Mouse (Mus musculus): ENCODE results near the gene St5. TPM values are rescaled to one million over a fixed set of nuclear protein-coding genes. Genes with fewer than 3 reads are reported as not detected.

The St5 gene
- total RNA-seq, 2 experiments from 2014 or later: 381 to 390 TPM

GRCm38 (mm10) chr7:109579585-109580307 lies 123.7 kb downstream of the St5 start:
- ATAC-seq (replicated peaks; ENCODE audit: low FRiP score, poor library complexity, severe bottlenecking): no peak

- ATAC-seq (replicated peaks; ENCODE audit: low FRiP score, poor library complexity, severe bottlenecking): no peak
These were observed 124.4 kb downstream of the St5 start for GRCm38 (mm10) chr7:109578880-109579584.

GRCm38 (mm10) chr7:109576321-109577314 lies 126.8 kb downstream of the St5 start:
- ATAC-seq (replicated peaks; ENCODE audit: low FRiP score, poor library complexity, severe bottlenecking): no peak

- no peak for ATAC-seq (replicated peaks; ENCODE audit: low FRiP score, poor library complexity, severe bottlenecking)
These were observed 129.2 kb downstream of the St5 start for GRCm38 (mm10) chr7:109574166-109574565.

GRCm38 (mm10) chr7:109568391-109568892 lies 135.0 kb downstream of the St5 start:
- no peak for ATAC-seq (replicated peaks; ENCODE audit: low FRiP score, poor library complexity, severe bottlenecking)

GRCm38 (mm10) chr7:109566841-109567768 lies 136.3 kb downstream of the St5 start:
- ATAC-seq (replicated peaks; ENCODE audit: low FRiP score, poor library complexity, severe bottlenecking): no peak

- no peak for ATAC-seq (replicated peaks; ENCODE audit: low FRiP score, poor library complexity, severe bottlenecking)
These were observed 137.1 kb downstream of the St5 start for GRCm38 (mm10) chr7:109566327-109566726.

- no peak for ATAC-seq (replicated peaks; ENCODE audit: low FRiP score, poor library complexity, severe bottlenecking)
These were observed 139.5 kb downstream of the St5 start for GRCm38 (mm10) chr7:109563775-109564362.

- 0 out of 2 replicates have a peak, but pooled peaks have one; percentile 19 for ATAC-seq (replicated peaks; ENCODE audit: low FRiP score, poor library complexity, severe bottlenecking)
These were observed 140.7 kb downstream of the St5 start for GRCm38 (mm10) chr7:109562676-109563075.

- ATAC-seq (replicated peaks; ENCODE audit: low FRiP score, poor library complexity, severe bottlenecking): no peak
These were observed 141.2 kb downstream of the St5 start for GRCm38 (mm10) chr7:109562154-109562599.

GRCm38 (mm10) chr7:109561466-109562153 lies 141.8 kb downstream of the St5 start:
- no peak for ATAC-seq (replicated peaks; ENCODE audit: low FRiP score, poor library complexity, severe bottlenecking)

GRCm38 (mm10) chr7:109559536-109559935 lies 143.9 kb downstream of the St5 start:
- ATAC-seq (replicated peaks; ENCODE audit: low FRiP score, poor library complexity, severe bottlenecking): no peak

- no peak for ATAC-seq (replicated peaks; ENCODE audit: low FRiP score, poor library complexity, severe bottlenecking)
These were observed 156.7 kb downstream of the St5 start for GRCm38 (mm10) chr7:109546726-109547125.

GRCm38 (mm10) chr7:109546186-109546585 lies 157.2 kb downstream of the St5 start:
- ATAC-seq (replicated peaks; ENCODE audit: low FRiP score, poor library complexity, severe bottlenecking): no peak

- no peak for ATAC-seq (replicated peaks; ENCODE audit: low FRiP score, poor library complexity, severe bottlenecking)
These were observed 158.0 kb downstream of the St5 start for GRCm38 (mm10) chr7:109545255-109545993.

- no peak for ATAC-seq (replicated peaks; ENCODE audit: low FRiP score, poor library complexity, severe bottlenecking)
These were observed 158.6 kb downstream of the St5 start for GRCm38 (mm10) chr7:109544792-109545191.

GRCm38 (mm10) chr7:109542364-109542628 lies 161.1 kb downstream of the St5 start:
- ATAC-seq (replicated peaks; ENCODE audit: low FRiP score, poor library complexity, severe bottlenecking): no peak

All from erythroblast, adult 5-6 weeks (primary cell).